Mouse (Mus musculus) kidney, postnatal 0 days (tissue): ENCODE measurements around the gene Il12rb1. TPM values are rescaled to one million over a fixed set of nuclear protein-coding genes. Genes with fewer than 3 reads are reported as not detected.
A peak's percentile ranks its signal among the peaks of the same experiment; 100 is the strongest.

Experiments used
- ATAC-seq: fragments of 200-750 bp; cut with Nextera tagmentation; replicated peaks from 2 replicates; pipeline ENCODE4 v1.8.0; 2017; ENCODE audit warnings: low read depth, moderate number of reproducible peaks, moderate TSS enrichment, moderate library complexity; ENCODE audit not compliant: low FRiP score
- DNase-seq: peaks from one replicate; pipeline ENCODE4 v3.0.0-alpha.2; 2016; ENCODE audit warnings: low spot score
- H3K27ac ChIP-seq: fragments of 300-500 bp; sonication (generic); 2 replicates; pipeline ENCODE4 v1.5.1; 2014; ENCODE audit warnings: mild to moderate bottlenecking
- H3K27me3 ChIP-seq: fragments of 300-500 bp; sonication (generic); 2 replicates; pipeline ENCODE4 v1.6.1; 2014; ENCODE audit warnings: low read length, mixed read lengths; ENCODE audit not compliant: insufficient read depth
- H3K36me3 ChIP-seq: fragments of 300-500 bp; sonication (generic); 2 replicates; pipeline ENCODE4 v1.6.1; 2014; ENCODE audit warnings: low read length, mixed read lengths; ENCODE audit not compliant: insufficient read depth
- H3K4me1 ChIP-seq: fragments of 300-500 bp; sonication (generic); replicated peaks from 2 replicates; pipeline ENCODE4 v1.6.1; 2014; ENCODE audit warnings: antibody characterized with exemption, low read length, mixed read lengths; ENCODE audit not compliant: insufficient read depth
- H3K4me2 ChIP-seq: fragments of 300-500 bp; sonication (generic); 2 replicates; pipeline ENCODE4 v1.6.1; 2014; ENCODE audit warnings: mild to moderate bottlenecking, low read length, moderate library complexity, mixed read lengths
- H3K4me3 ChIP-seq: fragments of 300-500 bp; sonication (generic); replicated peaks from 2 replicates; pipeline ENCODE4 v1.5.1; 2014; ENCODE audit warnings: low read depth, low read length
- H3K9ac ChIP-seq: fragments of 300-500 bp; sonication (generic); 2 replicates; pipeline ENCODE4 v1.6.1; 2014; ENCODE audit warnings: low read depth, low read length
- H3K9me3 ChIP-seq: fragments of 300-500 bp; sonication (generic); replicated peaks from 2 replicates; pipeline ENCODE4 v1.6.1; 2016; ENCODE audit warnings: low read length, inconsistent platforms, mixed read lengths
- CTCF ChIP-seq: IDR thresholded peaks from 2 replicates; pipeline ENCODE4 v1.5.1; 2016; ENCODE audit warnings: antibody characterized with exemption, low read depth, mild to moderate bottlenecking, moderate library complexity
- WGBS: fragments of 180-500 bp; shearing (Covaris S2); extraction: QIAGEN DNeasy Blood & Tissue Kit; methylation state at CpG from one replicate; pipeline ENCODE4 v1.1.7; 2014; 5-methylcytosine and 5-hydroxymethylcytosine counted together
- polyA plus RNA-seq: library from polyadenylated mRNA; unstranded; fragments of >200 nt; fragmentation: Nextera tagmentation; extraction: Ambion mirVana; gene quantifications from 2 replicates; pipeline ENCODE4 v1.2.1, GENCODE M21; 2015

Il12rb1 gene
- polyA plus RNA-seq, 1 experiment from 2014 or later, result 0.09 TPM

GRCm38 (mm10) chr8:70795370-70795769 lies 12.9 kb upstream of the Il12rb1 start:
- no peak overlapping the region for H3K4me2 ChIP-seq
- 98% methylated on average over 2 of the region's 2 CpGs for WGBS

GRCm38 (mm10) chr8:70796403-70797080 lies 11.7 kb upstream of the Il12rb1 start:
- peak overlapping the region; percentile 93 for H3K4me2 ChIP-seq
- no peak for TF ChIP-seq CTCF
- peak overlapping the region; percentile 62 for H3K9ac ChIP-seq
- no peaks in the 10 kb centered on the region for H3K36me3 ChIP-seq
- H3K27ac ChIP-seq, result peak overlapping the region; percentile 71; the same call in 1 of the 2 replicates
- H3K4me3 ChIP-seq, result peak overlapping the region; percentile 50
- H3K4me1 ChIP-seq, result peaks cover 26% of the 10 kb centered on the region; the same call in 1 of the 2 replicates
- 2% methylated on average over 54 of the region's 54 CpGs for WGBS
- no peaks in the 10 kb centered on the region for H3K9me3 ChIP-seq
- H3K27me3 ChIP-seq, result peaks cover 9% of the 10 kb centered on the region; the same call in 1 of the 2 replicates
- ATAC-seq, result no peak
- no peak for DNase-seq

More at GRCm38 (mm10) chr8:70795370-70795769, 12.9 kb upstream of the Il12rb1 start:
- H3K9ac ChIP-seq, result no peak overlapping the region
- H3K9me3 ChIP-seq, result no peaks in the 10 kb centered on the region
- no peak overlapping the region for H3K27ac ChIP-seq
- no peak for ATAC-seq
- H3K36me3 ChIP-seq, result no peaks in the 10 kb centered on the region
- no peak for DNase-seq
- H3K27me3 ChIP-seq, result peaks cover 9% of the 10 kb centered on the region; the same call in 1 of the 2 replicates
- no peak overlapping the region for H3K4me3 ChIP-seq
- peaks cover 35% of the 10 kb centered on the region for H3K4me1 ChIP-seq
- peak; percentile 56 for TF ChIP-seq CTCF

- Histone ChIP-seq H3K4me3 (peak overlapping the region; percentile 50), H3K4me2 (peak overlapping the region; percentile 93), H3K9me3 (no peaks in the 10 kb centered on the region), H3K27ac (peak overlapping the region; percentile 71), H3K4me1 (peaks cover 24% of the 10 kb centered on the region; the same call in 1 of the 2 replicates), H3K27me3 (peaks cover 9% of the 10 kb centered on the region; the same call in 1 of the 2 replicates), H3K36me3 (no peaks in the 10 kb centered on the region), H3K9ac (peak overlapping the region; percentile 62)
- peak; percentile 84 for ATAC-seq
- TF ChIP-seq CTCF, result no peak
- DNase-seq, result peak; percentile 96
- under 1% methylated on average over 51 of the region's 57 CpGs for WGBS
These were observed 10.9 kb upstream of the Il12rb1 start for GRCm38 (mm10) chr8:70797081-70798070.

GRCm38 (mm10) chr8:70798281-70798680 lies 10.0 kb upstream of the Il12rb1 start:
- Histone ChIP-seq H3K9ac (peak overlapping the region; percentile 62; the same call in 1 of the 2 replicates), H3K36me3 (no peaks in the 10 kb centered on the region), H3K4me2 (peak overlapping the region; percentile 93), H3K4me1 (peaks cover 17% of the 10 kb centered on the region; the same call in 1 of the 2 replicates), H3K27ac (peak overlapping the region; percentile 71), H3K27me3 (peaks cover 9% of the 10 kb centered on the region; the same call in 1 of the 2 replicates), H3K9me3 (no peaks in the 10 kb centered on the region), H3K4me3 (peak overlapping the region; percentile 50)
- 16% methylated on average over 15 of the region's 15 CpGs for WGBS
- no peak for ATAC-seq
- TF ChIP-seq CTCF, result no peak
- no peak for DNase-seq

GRCm38 (mm10) chr8:70800648-70801047 lies 7.6 kb upstream of the Il12rb1 start:
- Histone ChIP-seq H3K4me2 (no peak overlapping the region), H3K9me3 (no peaks in the 10 kb centered on the region), H3K4me3 (no peak overlapping the region), H3K27me3 (peaks cover 14% of the 10 kb centered on the region), H3K27ac (no peak overlapping the region), H3K36me3 (no peaks in the 10 kb centered on the region), H3K4me1 (peaks cover 26% of the 10 kb centered on the region), H3K9ac (no peak overlapping the region)
- ATAC-seq (no peak), DNase-seq (no peak)
- TF ChIP-seq CTCF, result no peak
- WGBS, result 64% methylated on average over 10 of the region's 10 CpGs

GRCm38 (mm10) chr8:70801156-70801555 lies 7.1 kb upstream of the Il12rb1 start:
- no peak overlapping the region for H3K4me3 ChIP-seq
- WGBS, result 14% methylated on average over 15 of the region's 15 CpGs
- H3K36me3 ChIP-seq, result no peaks in the 10 kb centered on the region
- H3K4me2 ChIP-seq, result no peak overlapping the region
- TF ChIP-seq CTCF, result no peak
- DNase-seq (no peak), ATAC-seq (no peak)
- H3K27me3 ChIP-seq, result peaks cover 14% of the 10 kb centered on the region
- peaks cover 26% of the 10 kb centered on the region for H3K4me1 ChIP-seq
- H3K9ac ChIP-seq, result no peak overlapping the region
- no peaks in the 10 kb centered on the region for H3K9me3 ChIP-seq
- H3K27ac ChIP-seq, result no peak overlapping the region
